Mouse (Mus musculus) thymus, adult 2 months (tissue): ENCODE results near the gene Ano10.

ENCODE experiments used
- CTCF ChIP-seq: fragments of 200-500 bp; IDR thresholded peaks from 2 replicates; pipeline ENCODE4 v1.5.1; 2012; ENCODE audit warnings: mild to moderate bottlenecking, control low read depth, low read length, moderate library complexity, borderline replicate concordance; ENCODE audit not compliant: control insufficient read depth, poor library complexity, insufficient read depth; ENCODE audit errors: extremely low read depth
- POLR2A ChIP-seq: fragments of 200-500 bp; IDR thresholded peaks from 2 replicates; pipeline ENCODE4 v1.6.1; 2012; ENCODE audit warnings: mild to moderate bottlenecking, low read length, control low read depth, moderate library complexity; ENCODE audit not compliant: control insufficient read depth, poor library complexity, insufficient read depth; ENCODE audit errors: extremely low read depth

- no peak for TF ChIP-seq CTCF
- TF ChIP-seq POLR2A = no peak
Observed at GRCm38 (mm10) chr9:122149997-122150826, 144.0 kb downstream of the Ano10 start.
